Mouse (Mus musculus): Measurements from ENCODE around the gene Supt3. TPM values are rescaled to one million over a fixed set of nuclear protein-coding genes. Genes with fewer than 3 reads are reported as not detected.

Gene Supt3
- polyA plus RNA-seq, 1 experiment from 2014 or later = 20.0 TPM

DNA sequence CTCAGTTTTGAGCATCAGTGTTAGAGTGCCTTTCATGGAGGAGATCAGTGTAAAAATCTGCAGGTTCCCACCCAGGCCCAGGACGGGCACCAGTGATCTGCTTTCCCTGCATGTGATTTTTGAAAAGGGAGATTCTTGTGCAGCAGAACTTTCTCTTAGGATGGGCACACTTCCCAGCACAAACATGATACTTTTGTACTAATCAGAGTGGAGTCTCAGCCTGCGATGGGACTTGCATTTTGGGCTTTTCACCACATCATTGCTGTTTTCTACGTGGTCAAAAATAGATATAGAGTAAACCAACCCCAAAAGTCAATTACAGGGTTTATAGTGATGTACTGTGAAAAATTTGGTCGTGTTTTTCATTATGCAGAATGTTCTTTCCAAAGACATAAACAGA, 65.2 kb downstream of the Supt3 start:
- no peak overlapping the region for H3K4me3 ChIP-seq
- ATAC-seq = no peak
- no peak overlapping the region for H3K9ac ChIP-seq
- no peaks in the 10 kb centered on the region for H3K36me3 ChIP-seq (ENCODE audit: poor library complexity, severe bottlenecking)
- 87% methylated on average over 4 of the region's 4 CpGs for WGBS
- H3K27ac ChIP-seq = no peak overlapping the region
- no peak overlapping the region for H3K4me2 ChIP-seq
- no peaks in the 10 kb centered on the region for H3K27me3 ChIP-seq
- H3K9me3 ChIP-seq (replicated peaks) = no peaks in the 10 kb centered on the region
- H3K4me1 ChIP-seq = no peaks in the 10 kb centered on the region

DNA sequence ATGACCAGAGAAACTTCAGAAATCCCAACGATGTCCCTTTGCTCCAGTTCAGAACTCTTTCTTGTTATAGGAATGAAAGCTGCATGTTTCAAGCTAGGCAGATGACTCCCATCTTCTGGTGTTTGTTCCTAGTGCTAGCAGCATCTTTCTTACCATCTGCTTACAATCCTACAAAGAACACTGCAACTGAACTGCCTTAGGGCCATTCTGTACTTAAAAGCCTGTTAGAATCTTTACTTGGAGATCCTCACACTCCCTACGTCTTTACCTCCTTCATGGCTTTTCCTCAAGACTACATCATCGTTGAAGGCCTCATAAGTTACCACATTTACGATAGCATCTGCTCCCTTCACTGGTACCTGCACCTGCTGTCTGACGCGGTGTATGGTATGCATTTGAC, 86.2 kb downstream of the Supt3 start:
- H3K27me3 ChIP-seq = no peaks in the 10 kb centered on the region
- H3K4me2 ChIP-seq = no peak overlapping the region
- no peak overlapping the region for H3K27ac ChIP-seq
- H3K4me1 ChIP-seq = no peaks in the 10 kb centered on the region
- H3K36me3 ChIP-seq (ENCODE audit: poor library complexity, severe bottlenecking) = no peaks in the 10 kb centered on the region
- no peak for ATAC-seq
- no peak overlapping the region for H3K4me3 ChIP-seq
- H3K9ac ChIP-seq = no peak overlapping the region
- H3K9me3 ChIP-seq (replicated peaks) = no peaks in the 10 kb centered on the region
- WGBS = 95% methylated on average over 6 of the region's 6 CpGs

DNA sequence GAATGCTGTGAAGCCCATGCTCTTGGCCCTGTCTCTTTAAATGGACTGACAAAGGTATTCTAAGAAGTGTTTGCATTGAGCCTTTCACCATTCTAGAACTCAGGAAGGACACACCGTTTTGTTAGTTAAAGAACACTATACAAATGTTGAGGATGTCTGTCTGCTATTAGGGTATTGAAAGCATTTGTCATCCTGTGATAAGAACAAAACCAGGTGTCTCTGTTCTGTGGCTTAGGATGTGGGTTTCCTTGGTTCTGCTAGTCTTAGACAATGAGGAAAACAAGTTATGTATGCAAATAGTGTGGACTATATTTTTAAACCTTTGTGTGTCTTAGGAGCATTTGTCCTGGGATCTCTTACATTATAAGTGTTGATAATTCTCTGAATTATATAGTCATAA, 116.6 kb downstream of the Supt3 start:
- Histone ChIP-seq H3K4me3 (no peak overlapping the region), H3K9me3 (replicated peaks) (0 out of 2 replicates have a peak, but pooled peaks cover 3% of the 10 kb centered on the region), H3K4me2 (no peak overlapping the region), H3K27ac (no peak overlapping the region), H3K4me1 (no peaks in the 10 kb centered on the region), H3K27me3 (no peaks in the 10 kb centered on the region), H3K36me3 (ENCODE audit: poor library complexity, severe bottlenecking) (no peaks in the 10 kb centered on the region), H3K9ac (no peak overlapping the region)
- no peak for ATAC-seq
- WGBS = 51% methylated on average over 1 of the region's 1 CpGs

DNA sequence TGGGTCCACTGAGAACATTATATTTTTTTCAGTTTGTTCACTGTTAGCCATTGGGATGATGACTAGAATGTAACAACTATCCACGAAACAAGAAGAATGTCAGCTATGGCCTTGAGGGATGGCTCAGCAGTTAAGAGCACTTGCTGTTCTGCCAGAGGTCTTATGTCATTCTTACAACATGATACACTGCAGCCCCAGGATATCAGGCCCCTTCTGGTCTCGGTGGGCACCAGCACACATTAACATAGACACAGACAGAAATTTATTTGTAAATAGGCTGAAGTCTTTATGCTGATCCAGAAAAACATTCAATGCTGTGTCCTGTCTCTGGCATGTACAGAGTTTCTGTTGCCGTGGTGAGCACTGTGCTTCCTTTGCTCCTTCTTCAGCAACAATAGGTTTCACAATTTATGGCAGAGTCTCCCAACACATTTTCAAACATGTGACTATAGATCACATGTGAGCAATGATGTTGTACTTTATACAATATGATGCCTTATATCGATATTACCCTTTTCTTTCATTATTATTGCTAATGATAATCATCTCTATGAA, 166.7 kb downstream of the Supt3 start:
- no peak for ATAC-seq
- Histone ChIP-seq H3K36me3 (ENCODE audit: poor library complexity, severe bottlenecking) (no peaks in the 10 kb centered on the region), H3K4me3 (no peak overlapping the region), H3K9ac (no peak overlapping the region), H3K27me3 (no peaks in the 10 kb centered on the region), H3K4me2 (no peak overlapping the region), H3K4me1 (no peaks in the 10 kb centered on the region), H3K27ac (no peak overlapping the region), H3K9me3 (replicated peaks) (no peaks in the 10 kb centered on the region)
- WGBS = 87% methylated on average over 4 of the region's 4 CpGs

DNA sequence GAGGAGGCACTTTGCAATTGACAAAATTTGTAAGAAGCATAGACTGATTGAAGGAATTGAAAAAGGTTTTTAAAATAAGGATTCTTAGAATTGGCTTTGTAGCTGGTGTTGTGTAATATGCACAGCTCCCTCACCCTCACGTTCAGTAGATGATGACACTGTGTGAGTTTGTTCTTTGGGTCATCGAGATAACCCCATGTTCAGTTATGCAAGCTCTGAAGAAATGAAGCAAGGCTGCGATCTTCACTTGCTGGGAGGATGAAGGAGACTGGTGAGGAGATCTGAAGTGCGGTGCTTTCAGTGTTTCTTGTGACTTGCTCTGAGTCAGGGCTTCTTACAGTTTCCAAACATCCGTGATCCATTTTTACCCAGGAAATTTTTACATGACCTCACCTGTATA, 168.4 kb downstream of the Supt3 start:
- Histone ChIP-seq H3K27me3 (no peaks in the 10 kb centered on the region), H3K4me1 (no peaks in the 10 kb centered on the region), H3K9ac (no peak overlapping the region), H3K4me3 (no peak overlapping the region), H3K4me2 (no peak overlapping the region), H3K27ac (no peak overlapping the region), H3K36me3 (ENCODE audit: poor library complexity, severe bottlenecking) (no peaks in the 10 kb centered on the region), H3K9me3 (replicated peaks) (no peaks in the 10 kb centered on the region)
- WGBS = 95% methylated on average over 5 of the region's 5 CpGs
- no peak for ATAC-seq

DNA sequence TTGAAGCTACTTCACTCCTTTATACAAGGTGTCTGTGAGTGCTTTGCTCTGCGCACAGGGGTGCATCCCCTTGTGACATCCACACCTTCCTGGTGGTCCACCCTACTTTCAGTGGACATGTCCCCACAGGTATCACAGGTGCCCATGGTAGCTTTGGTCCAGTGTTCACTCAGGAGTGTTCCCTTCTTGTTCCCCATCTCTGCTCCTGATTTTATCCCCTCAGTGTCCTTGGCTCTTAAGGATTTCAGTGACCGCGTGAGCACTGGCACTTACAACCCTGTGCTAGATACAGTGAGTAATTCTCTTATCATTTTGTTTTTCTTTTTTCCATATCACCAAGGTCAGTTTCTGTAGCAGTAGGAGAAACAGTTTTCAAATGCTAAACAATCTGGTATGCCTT, 171.4 kb downstream of the Supt3 start:
- no peaks in the 10 kb centered on the region for H3K9me3 ChIP-seq (replicated peaks)
- no peak overlapping the region for H3K9ac ChIP-seq
- no peaks in the 10 kb centered on the region for H3K36me3 ChIP-seq (ENCODE audit: poor library complexity, severe bottlenecking)
- no peak overlapping the region for H3K4me3 ChIP-seq
- no peak for ATAC-seq
- H3K4me1 ChIP-seq = no peaks in the 10 kb centered on the region
- H3K27ac ChIP-seq = no peak overlapping the region
- no peaks in the 10 kb centered on the region for H3K27me3 ChIP-seq
- H3K4me2 ChIP-seq = no peak overlapping the region
- WGBS = 93% methylated on average over 3 of the region's 3 CpGs

DNA sequence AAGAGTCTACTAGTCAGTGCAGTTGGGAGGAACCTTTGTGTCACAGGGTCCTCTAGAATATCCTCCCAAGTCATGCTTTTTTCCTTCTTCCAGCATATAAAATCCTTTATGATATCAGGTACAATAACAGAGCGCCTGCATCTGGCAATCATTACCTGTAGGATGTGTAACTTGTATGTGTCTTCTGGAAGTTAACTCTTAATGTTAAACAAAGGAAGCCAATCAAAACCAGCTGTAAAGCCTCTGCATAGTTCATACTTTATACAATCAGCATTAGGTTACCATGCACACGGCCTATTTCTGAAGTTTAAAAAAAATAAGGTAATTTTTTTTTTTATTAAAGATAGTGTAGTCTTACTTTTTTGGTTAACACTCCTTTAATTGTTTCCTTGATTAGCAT, 179.7 kb downstream of the Supt3 start:
- Histone ChIP-seq H3K9ac (no peak overlapping the region), H3K4me2 (no peak overlapping the region), H3K4me3 (no peak overlapping the region), H3K4me1 (no peaks in the 10 kb centered on the region), H3K27me3 (no peaks in the 10 kb centered on the region), H3K27ac (no peak overlapping the region), H3K9me3 (replicated peaks) (no peaks in the 10 kb centered on the region), H3K36me3 (ENCODE audit: poor library complexity, severe bottlenecking) (no peaks in the 10 kb centered on the region)
- 90% methylated on average over 2 of the region's 2 CpGs for WGBS
- no peak for ATAC-seq

DNA sequence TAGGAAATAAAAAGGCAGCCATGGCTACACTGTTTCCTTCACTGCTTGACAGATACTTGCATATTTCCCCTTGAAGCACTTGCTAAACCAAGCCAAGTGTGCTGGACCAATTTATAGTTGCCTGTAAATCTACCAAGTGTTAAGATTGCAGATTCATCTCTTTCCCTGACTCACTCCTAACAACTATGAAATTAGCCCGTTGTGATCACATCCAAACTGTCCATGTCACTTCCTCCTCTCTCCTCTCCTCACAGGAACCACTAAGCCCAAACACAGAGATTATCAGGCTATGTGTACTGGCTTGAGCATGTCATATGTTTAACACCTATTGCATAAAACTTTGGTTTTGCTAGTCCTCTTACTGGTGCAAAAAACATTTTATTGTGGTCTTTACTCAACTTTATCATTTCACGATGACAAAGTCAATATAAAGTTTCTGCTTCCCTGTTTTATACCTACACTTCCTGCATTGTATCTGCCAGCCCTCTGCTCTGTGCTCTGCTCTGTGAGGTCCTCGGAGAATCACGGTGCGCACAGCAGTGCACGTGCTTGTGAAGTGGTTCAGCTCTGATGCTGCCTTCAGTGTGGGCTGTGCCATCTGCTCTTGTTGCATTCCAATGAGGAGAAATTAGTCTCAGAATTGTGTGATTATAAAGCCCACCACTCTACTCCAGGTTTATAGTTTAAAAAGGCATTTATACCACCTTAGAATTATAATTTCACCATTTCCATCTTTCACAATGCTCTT, 186.3 kb downstream of the Supt3 start:
- WGBS = 75% methylated on average over 6 of the region's 6 CpGs

DNA sequence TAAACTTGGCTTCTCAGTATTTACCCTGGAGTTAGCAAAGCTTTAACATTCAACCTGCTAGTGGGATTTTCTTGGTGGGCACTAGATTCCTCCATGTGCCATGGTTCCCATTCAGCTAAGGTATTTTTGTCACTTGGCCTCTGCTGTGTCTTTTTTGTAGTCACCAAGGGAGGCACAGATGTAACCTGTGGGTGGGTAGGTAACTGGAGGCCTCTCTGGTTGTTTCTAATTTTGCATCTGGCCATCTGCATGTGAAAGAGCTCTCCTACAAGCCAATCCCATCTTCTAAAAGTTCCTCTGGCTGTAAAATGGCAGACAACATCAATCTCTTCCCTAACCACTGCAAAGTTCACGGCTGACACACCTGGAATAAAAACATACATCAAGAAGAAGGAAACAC, 190.2 kb downstream of the Supt3 start:
- no peaks in the 10 kb centered on the region for H3K9me3 ChIP-seq (replicated peaks)
- no peaks in the 10 kb centered on the region for H3K36me3 ChIP-seq (ENCODE audit: poor library complexity, severe bottlenecking)
- H3K9ac ChIP-seq = no peak overlapping the region
- no peak for ATAC-seq
- no peaks in the 10 kb centered on the region for H3K4me1 ChIP-seq
- H3K4me3 ChIP-seq = no peak overlapping the region
- 87% methylated on average over 1 of the region's 1 CpGs for WGBS
- no peak overlapping the region for H3K4me2 ChIP-seq
- no peak overlapping the region for H3K27ac ChIP-seq
- H3K27me3 ChIP-seq = no peaks in the 10 kb centered on the region

More for the DNA sequence above, 186.3 kb downstream of the Supt3 start:
- no peaks in the 10 kb centered on the region for H3K4me1 ChIP-seq
- no peaks in the 10 kb centered on the region for H3K27me3 ChIP-seq
- H3K36me3 ChIP-seq (ENCODE audit: poor library complexity, severe bottlenecking) = no peaks in the 10 kb centered on the region
- H3K4me3 ChIP-seq = no peak overlapping the region
- no peak overlapping the region for H3K4me2 ChIP-seq
- H3K27ac ChIP-seq = no peak overlapping the region
- ATAC-seq = no peak
- no peak overlapping the region for H3K9ac ChIP-seq
- no peaks in the 10 kb centered on the region for H3K9me3 ChIP-seq (replicated peaks)

DNA sequence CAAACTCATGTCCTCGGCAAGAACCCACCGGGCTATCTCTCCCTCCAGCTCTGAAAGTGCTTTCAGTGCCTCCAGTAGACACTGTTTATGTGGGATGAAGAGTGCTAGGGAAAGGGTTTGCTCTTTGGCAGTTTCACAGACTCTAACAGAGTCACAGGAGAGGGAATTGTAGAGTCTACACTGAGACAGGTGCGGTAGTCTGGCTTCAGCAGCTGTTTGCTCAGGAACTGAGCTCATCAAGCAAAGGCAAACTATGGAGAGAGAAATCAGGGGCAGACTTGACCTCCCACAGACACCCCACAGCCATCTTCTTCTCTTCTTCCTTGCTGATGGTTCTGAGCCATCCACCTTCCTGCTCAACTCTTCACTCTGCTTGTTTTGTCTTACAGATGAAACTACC, 193.3 kb downstream of the Supt3 start:
- H3K27me3 ChIP-seq = no peaks in the 10 kb centered on the region
- 90% methylated on average over 3 of the region's 3 CpGs for WGBS
- H3K4me3 ChIP-seq = no peak overlapping the region
- H3K4me1 ChIP-seq = no peaks in the 10 kb centered on the region
- no peak for ATAC-seq
- H3K4me2 ChIP-seq = no peak overlapping the region
- no peak overlapping the region for H3K9ac ChIP-seq
- H3K36me3 ChIP-seq (ENCODE audit: poor library complexity, severe bottlenecking) = no peaks in the 10 kb centered on the region
- H3K27ac ChIP-seq = no peak overlapping the region
- H3K9me3 ChIP-seq (replicated peaks) = no peaks in the 10 kb centered on the region

DNA sequence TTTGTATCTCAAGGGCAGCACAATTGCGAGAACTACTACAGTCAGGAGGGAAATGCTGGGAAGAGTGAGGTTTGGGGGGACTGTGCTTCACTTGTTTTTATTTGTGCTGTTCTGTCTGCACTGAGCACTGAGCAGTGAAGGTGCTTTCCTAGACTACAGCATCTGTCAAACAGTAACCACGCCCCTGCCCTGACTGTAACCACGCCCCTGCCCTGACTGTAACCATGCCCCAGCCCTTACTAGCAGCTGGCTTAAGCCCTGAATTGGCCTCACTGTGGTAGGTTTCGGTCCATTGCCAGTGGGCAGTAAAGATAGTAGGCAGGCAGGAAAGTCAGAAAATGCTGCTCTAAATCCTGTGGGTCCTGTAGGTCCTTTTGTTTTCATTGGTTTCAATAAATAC, 196.5 kb downstream of the Supt3 start:
- Histone ChIP-seq H3K9ac (no peak overlapping the region), H3K27me3 (no peaks in the 10 kb centered on the region), H3K27ac (no peak overlapping the region), H3K4me3 (no peak overlapping the region), H3K4me2 (no peak overlapping the region), H3K9me3 (replicated peaks) (no peaks in the 10 kb centered on the region), H3K36me3 (ENCODE audit: poor library complexity, severe bottlenecking) (no peaks in the 10 kb centered on the region), H3K4me1 (no peaks in the 10 kb centered on the region)
- ATAC-seq = no peak; the same call in 1 of the 2 replicates
- whole genome bisulfite sequencing = 71% methylated on average over 4 of the region's 4 CpGs

DNA sequence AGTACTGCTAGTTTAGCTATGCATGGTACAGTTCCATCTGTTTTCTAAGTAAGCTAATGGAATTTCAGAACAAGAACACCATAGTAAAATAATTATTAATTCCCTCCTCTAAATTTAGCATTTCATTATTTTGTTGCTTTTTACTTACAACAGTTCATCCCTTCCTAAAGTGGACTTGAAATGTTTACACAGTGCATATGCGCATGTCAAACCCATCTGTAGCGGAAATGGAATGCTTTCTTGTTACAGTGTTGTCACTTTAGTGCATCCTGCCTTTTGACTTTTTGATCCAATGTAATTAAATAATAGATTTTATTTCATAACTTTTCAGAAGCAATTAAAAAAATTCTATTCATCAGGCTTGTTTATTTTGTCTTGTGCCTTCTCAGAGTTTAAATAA, 200.7 kb downstream of the Supt3 start:
- Histone ChIP-seq H3K4me1 (no peaks in the 10 kb centered on the region), H3K4me2 (no peak overlapping the region), H3K27me3 (no peaks in the 10 kb centered on the region), H3K4me3 (no peak overlapping the region), H3K9ac (no peak overlapping the region), H3K27ac (no peak overlapping the region), H3K9me3 (replicated peaks) (no peaks in the 10 kb centered on the region), H3K36me3 (ENCODE audit: poor library complexity, severe bottlenecking) (no peaks in the 10 kb centered on the region)
- no peak for ATAC-seq
- 96% methylated on average over 2 of the region's 2 CpGs for WGBS

DNA sequence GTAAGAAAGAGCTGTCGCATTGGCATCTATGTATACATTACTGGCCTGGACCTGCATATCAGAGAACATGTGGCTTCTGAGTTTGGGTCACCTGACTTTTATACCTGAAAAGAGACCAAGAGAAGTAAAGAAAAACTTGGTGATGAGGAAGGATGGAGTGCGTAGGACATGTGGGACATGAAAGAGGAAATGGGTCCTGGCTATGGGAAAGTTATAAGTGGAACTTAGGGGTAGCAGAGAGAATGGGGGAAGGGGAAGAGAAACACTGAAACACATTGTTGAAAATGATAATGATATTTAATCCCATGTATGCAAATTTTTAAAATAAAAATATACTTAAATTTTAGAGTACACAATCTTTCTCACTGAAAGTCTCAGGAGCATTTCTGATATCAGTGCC, 211.0 kb downstream of the Supt3 start:
- Histone ChIP-seq H3K4me3 (no peak overlapping the region), H3K27me3 (no peaks in the 10 kb centered on the region), H3K27ac (no peak overlapping the region), H3K36me3 (ENCODE audit: poor library complexity, severe bottlenecking) (no peaks in the 10 kb centered on the region), H3K9me3 (replicated peaks) (no peaks in the 10 kb centered on the region), H3K9ac (no peak overlapping the region), H3K4me1 (no peaks in the 10 kb centered on the region), H3K4me2 (no peak overlapping the region)
- no peak for ATAC-seq
- WGBS = 90% methylated on average over 2 of the region's 2 CpGs

Measured in forebrain, embryonic 13.5 days (tissue).